In genomic region chr9:71746405-71746804, GRCm38 (mm10) we compare ENCODE assay signal across 15 mouse cellular contexts. TPM values are rescaled to one million over a fixed set of nuclear protein-coding genes. Genes with fewer than 3 reads are reported as not detected.
DNase-seq lines count a peak whose midpoint lies in the region; ATAC-seq lines count a peak whose summit lies in the region.
"Had no signal": no experiment of that assay in that cellular context is flagged by ENCODE, and none has a peak within 500 bp of the region (broad histone marks: within the 10 kb centered on the region; RNA-seq: fewer than 3 reads in every experiment).

No protein-coding gene starts in this region.

- no peak for ATAC-seq in kidney, embryonic 15.5 days (replicated peaks; ENCODE audit: low FRiP score)
- peak; percentile 78 for ATAC-seq in heart, embryonic 15.5 days (replicated peaks; ENCODE audit: insufficient number of reproducible peaks, insufficient read depth, low FRiP score, low read depth)
- ATAC-seq: hindbrain, postnatal 0 days had no signal

- no peak for DNase-seq in kidney, postnatal 4 days
- peak; percentile 12 for DNase-seq in brain, adult 2 months (ENCODE audit: low read depth, low spot score)
- peak; percentile 98 for DNase-seq in heart, adult 11 months
- no peak for DNase-seq in adrenal gland, adult 18-20 months (ENCODE audit: low spot score in 2 of 2)
- no peak for DNase-seq in adrenal gland, adult 8-10 months
- DNase-seq in hindbrain, embryonic 10.5 days (ENCODE audit: low spot score) = no peak
- DNase-seq: adrenal gland, postnatal 25 days; kidney, adult 9 months; right cerebral cortex, postnatal 4 days had no signal

- no peaks in the 10 kb centered on the region for H3K36me3 ChIP-seq in kidney, embryonic 15.5 days
- no peaks in the 10 kb centered on the region for H3K36me3 ChIP-seq in heart, embryonic 15.5 days
- H3K36me3 ChIP-seq in hindbrain, embryonic 10.5 days = no peaks in the 10 kb centered on the region
- H3K36me3 ChIP-seq: G1E; lung, embryonic 15.5 days; midbrain, embryonic 10.5 days had no signal

- H3K9me3 ChIP-seq in kidney, embryonic 15.5 days (replicated peaks) = no peaks in the 10 kb centered on the region
- no peaks in the 10 kb centered on the region for H3K9me3 ChIP-seq in heart, embryonic 15.5 days (replicated peaks)
- no peaks in the 10 kb centered on the region for H3K9me3 ChIP-seq in hindbrain, embryonic 10.5 days
- H3K9me3 ChIP-seq: lung, embryonic 15.5 days had no signal

- H3K27ac ChIP-seq in kidney, embryonic 15.5 days = peak overlapping the region; percentile 11
- peak overlapping the region; percentile 70 for H3K27ac ChIP-seq in heart, embryonic 15.5 days
- H3K27ac ChIP-seq in hindbrain, embryonic 10.5 days = no peak overlapping the region
- H3K27ac ChIP-seq: hindbrain, postnatal 0 days; lung, embryonic 15.5 days; midbrain, embryonic 10.5 days had no signal

- H3K9ac ChIP-seq in kidney, embryonic 15.5 days = no peak overlapping the region
- H3K9ac ChIP-seq in heart, embryonic 15.5 days = no peak overlapping the region
- H3K9ac ChIP-seq: lung, embryonic 15.5 days had no signal

- peaks cover 28% of the 10 kb centered on the region for H3K4me1 ChIP-seq in kidney, embryonic 15.5 days
- H3K4me1 ChIP-seq in heart, embryonic 15.5 days (replicated peaks) = peaks cover 39% of the 10 kb centered on the region
- peaks cover 29% of the 10 kb centered on the region for H3K4me1 ChIP-seq in hindbrain, embryonic 10.5 days (replicated peaks)

- WGBS in kidney, embryonic 15.5 days = 53% methylated on average over 4 of the region's 4 CpGs
- 12% methylated on average over 4 of the region's 4 CpGs for WGBS in heart, embryonic 15.5 days
- WGBS in hindbrain, embryonic 10.5 days = 57% methylated on average over 4 of the region's 4 CpGs

- H3K4me3 ChIP-seq in kidney, embryonic 15.5 days (replicated peaks) = no peak overlapping the region
- H3K4me3 ChIP-seq in heart, embryonic 15.5 days = no peak overlapping the region
- no peak overlapping the region for H3K4me3 ChIP-seq in hindbrain, embryonic 10.5 days
- H3K4me3 ChIP-seq: lung, embryonic 15.5 days; midbrain, embryonic 10.5 days had no signal

- no peak overlapping the region for H3K4me2 ChIP-seq in kidney, embryonic 15.5 days
- peak overlapping the region; percentile 7 for H3K4me2 ChIP-seq in heart, embryonic 15.5 days
- H3K4me2 ChIP-seq: lung, embryonic 15.5 days had no signal

- no peaks in the 10 kb centered on the region for H3K27me3 ChIP-seq in kidney, embryonic 15.5 days
- H3K27me3 ChIP-seq in heart, embryonic 15.5 days = no peaks in the 10 kb centered on the region
- H3K27me3 ChIP-seq in hindbrain, embryonic 10.5 days (ENCODE audit: insufficient read depth, poor library complexity, severe bottlenecking) = no peaks in the 10 kb centered on the region
- H3K27me3 ChIP-seq: lung, embryonic 15.5 days had no signal

RNA-seq across cellular contexts. Expression of gene Cgnl1, which starts 25.0 kb away (rescaled TPM):
- polyA plus RNA-seq in kidney, embryonic 15.5 days (2015; fragmentation: Nextera tagmentation; extraction: Ambion mirVana) = 27.3 and 30.6 TPM in 2 replicates
- polyA plus RNA-seq in heart, embryonic 15.5 days (2015; fragmentation: Nextera tagmentation; extraction: Ambion mirVana) = 31.3 and 32.7 TPM in 2 replicates
- total RNA-seq in adrenal gland, adult 18-20 months (2021) = 100 to 1,000 TPM in 1 of 2 experiments, 10 to 100 TPM in 1; 92.4 to 105 TPM
- total RNA-seq in adrenal gland, adult 8-10 months (2022) = 100 to 1,000 TPM in 1 of 4 experiments, 10 to 100 TPM in 3; 90.0 to 142 (median 93.2) TPM
- 5.7 and 6.7 TPM in 2 replicates for polyA plus RNA-seq in hindbrain, embryonic 10.5 days (2016; fragmentation: Nextera tagmentation; extraction: Ambion mirVana)

Comparison
In these comparisons a context has a peak if more than half of its experiments do, and no peak if none do; other contexts are left out.
1. DNase-seq: peak in brain, adult 2 months (single experiment) and heart, adult 11 months (single experiment); none in kidney, postnatal 4 days (0 of 2), adrenal gland, adult 18-20 months (0 of 2), adrenal gland, adult 8-10 months (single experiment) and hindbrain, embryonic 10.5 days (single experiment).